Mouse (Mus musculus): Measurements from ENCODE around the gene Fam221b.

- TF ChIP-seq CTCF (IDR thresholded peaks at IDR 0.05; ENCODE audit: insufficient read depth, low read length) (no peak), POLR2A (IDR thresholded peaks at IDR 0.05; ENCODE audit: borderline replicate concordance, extremely low read depth, low read depth, low read length) (no peak)
Measured at GRCm38 (mm10) chr4:43700707-43701106, 31.8 kb upstream of the Fam221b start, which contains the start of gene Olfr70.

All from lung, adult 2 months (tissue).